Mouse (Mus musculus) ES-E14 (cell line): ENCODE measurements around the gene Gucy1b1.

Experiments
- CHD2 ChIP-seq: IDR thresholded peaks from 2 replicates; pipeline ENCODE4 v1.6.1; 2014; ENCODE audit warnings: mild to moderate bottlenecking, low read depth, low read length, inconsistent platforms
- HCFC1 ChIP-seq: IDR thresholded peaks from 2 replicates; pipeline ENCODE4 v1.6.1; 2012; ENCODE audit warnings: low read length, inconsistent platforms, borderline replicate concordance; ENCODE audit not compliant: insufficient read depth
- ZC3H11A ChIP-seq: IDR thresholded peaks from 2 replicates; pipeline ENCODE4 v1.6.1; 2012; ENCODE audit warnings: low read depth, mild to moderate bottlenecking, inconsistent platforms, low read length, borderline replicate concordance
- ZNF384 ChIP-seq: IDR thresholded peaks from 2 replicates; pipeline ENCODE4 v1.6.1; 2012; ENCODE audit warnings: low read depth, low read length, inconsistent platforms

DNA sequence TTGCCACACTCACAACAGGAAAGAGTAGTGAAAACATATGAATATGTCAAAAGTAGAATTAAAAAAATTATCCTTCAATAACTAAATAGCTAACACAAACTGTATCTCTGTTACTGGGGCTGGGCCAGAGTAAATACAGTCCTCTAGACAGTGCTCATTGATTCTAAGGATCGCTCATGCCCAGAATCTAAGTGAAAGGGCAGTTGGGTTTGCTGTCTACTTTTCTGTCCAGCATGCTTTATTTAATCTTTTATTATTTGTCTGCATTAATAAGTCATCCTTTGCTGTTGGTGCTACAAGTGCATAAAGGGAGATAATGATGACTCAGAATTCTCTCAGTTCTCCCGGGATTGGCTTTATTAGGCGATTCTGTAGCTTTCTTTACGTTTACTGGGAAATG is 79.1 kb downstream of the Gucy1b1 start:
- TF ChIP-seq ZNF384 (no peak), ZC3H11A (no peak), CHD2 (no peak), HCFC1 (no peak)
